Mouse (Mus musculus): Measurements from ENCODE around the gene Itsn2.
"Not testable (repeated sequence)": the region's sequence is repeated elsewhere in the genome, so short reads cannot be mapped to it uniquely, and the experiment has no call there.

Gene Itsn2

DNA sequence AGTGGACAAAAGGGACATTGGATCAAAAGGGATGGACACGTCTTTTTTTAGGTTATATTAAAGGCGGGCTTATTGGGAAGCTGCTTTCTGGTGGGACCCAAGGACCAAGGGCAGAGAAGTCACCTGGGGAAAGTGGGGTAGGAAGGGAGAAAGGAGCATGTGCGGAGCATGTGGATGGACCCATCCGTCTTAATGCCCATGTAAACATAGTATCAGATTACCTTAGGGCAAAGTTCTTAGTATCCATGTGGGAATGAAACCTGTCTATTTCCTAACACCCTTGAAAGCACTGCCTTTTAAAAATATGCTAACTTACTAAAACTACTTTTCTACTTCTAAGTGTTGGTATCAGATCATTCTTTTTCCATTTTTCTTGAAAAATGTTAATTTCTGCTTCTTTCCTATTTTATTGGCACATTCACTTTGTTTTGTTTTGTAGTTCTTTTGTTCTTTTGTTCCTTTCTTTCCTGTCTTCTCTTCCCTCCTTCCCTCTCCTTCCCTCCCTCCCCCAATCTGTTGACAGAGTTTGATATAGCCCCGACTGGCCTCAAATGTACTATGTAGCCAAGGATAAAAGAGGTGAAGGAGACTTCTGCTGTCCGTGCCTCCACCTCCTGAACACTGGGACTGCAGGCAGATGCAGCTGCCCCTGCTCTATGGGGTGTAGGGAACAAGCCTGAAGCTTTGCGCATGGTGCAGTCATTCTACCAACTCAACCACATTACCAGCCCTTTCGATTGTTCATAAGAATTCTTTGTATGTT is 6.4 kb downstream of the Itsn2 start:
- DNase-seq (ENCODE audit: low read depth, low spot score) = no peak

DNA sequence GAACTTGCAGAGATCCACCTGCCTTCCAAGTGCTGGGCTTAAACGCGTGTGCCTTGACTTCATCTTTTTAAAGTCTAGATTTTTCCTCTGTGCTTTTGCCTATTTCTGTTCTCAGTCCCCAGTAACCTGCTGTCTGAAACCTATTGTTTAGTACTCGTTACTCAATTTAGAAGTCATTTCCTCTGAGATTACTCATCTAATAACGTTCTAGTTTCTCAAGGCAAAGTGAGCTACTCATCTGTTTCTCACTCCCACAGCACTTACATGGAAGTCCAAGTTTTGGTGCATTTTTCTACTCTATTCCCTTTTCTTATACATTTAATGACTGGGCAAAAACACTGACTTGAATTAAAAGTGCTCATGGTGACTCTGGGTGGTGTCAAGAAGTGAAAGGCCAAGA is 7.3 kb downstream of the Itsn2 start:
- DNase-seq (ENCODE audit: low read depth, low spot score) = peak; percentile 62

DNA sequence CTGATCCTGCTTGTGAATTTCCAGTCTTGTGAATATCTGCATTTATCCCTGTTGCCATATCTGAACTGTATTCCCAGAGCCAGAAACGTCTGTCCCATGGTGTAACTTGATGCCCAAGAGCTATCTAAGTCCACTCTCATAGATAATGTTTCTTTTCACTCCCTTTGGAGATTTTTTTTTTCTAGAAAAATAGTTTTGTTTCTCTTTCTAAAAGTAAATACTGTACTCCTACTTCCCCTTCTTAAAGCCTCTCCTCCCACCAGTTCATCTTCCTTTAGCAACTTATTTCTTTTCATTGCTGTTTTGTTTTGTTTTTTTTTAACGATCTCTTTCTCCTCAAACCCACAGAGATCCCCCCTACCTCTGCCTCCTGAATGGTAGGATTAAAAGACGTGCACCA is 14.2 kb downstream of the Itsn2 start:
- DNase-seq (ENCODE audit: low read depth, low spot score) = no peak

DNA sequence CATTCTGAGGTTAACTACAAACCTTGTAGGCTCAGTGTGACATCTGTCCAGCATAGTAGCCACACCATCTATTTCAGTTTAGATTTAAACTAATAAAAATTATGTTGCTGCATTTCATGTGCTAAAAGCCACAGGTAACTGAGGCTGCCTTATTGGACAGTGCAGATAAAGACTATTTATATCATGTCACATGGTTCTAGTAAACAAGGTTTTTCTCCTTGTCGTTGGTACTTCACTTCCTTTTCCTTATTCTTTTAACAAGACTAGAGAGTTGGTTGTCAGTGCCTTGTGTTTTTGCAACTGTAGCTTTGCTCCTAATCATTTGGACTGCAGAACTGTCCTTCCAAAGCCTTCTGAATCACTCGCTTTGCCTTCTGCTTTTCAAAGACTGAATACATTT is 22.3 kb downstream of the Itsn2 start:
- DNase-seq (ENCODE audit: low read depth, low spot score) = no peak

DNA sequence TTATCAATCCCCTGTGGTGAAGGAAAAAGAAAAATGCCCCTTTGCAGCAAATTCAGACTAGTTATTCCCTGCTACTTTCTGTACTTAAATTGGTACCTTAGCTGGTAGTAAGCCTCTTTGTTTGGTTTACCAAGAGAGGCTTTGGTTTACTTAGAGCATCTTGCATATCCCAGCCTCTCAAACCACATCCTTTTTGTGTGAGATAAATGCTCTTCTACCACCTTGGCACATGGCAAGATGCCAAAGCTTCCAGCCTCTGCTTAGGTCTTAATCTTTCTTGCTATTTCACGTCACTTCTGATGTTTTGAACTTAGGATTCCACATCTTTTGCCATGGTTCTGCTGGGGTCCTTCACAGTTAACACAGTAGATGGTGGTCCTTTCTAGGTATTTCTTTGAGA is 31.8 kb downstream of the Itsn2 start:
- peak; percentile 38 for DNase-seq (ENCODE audit: low read depth, low spot score)

DNA sequence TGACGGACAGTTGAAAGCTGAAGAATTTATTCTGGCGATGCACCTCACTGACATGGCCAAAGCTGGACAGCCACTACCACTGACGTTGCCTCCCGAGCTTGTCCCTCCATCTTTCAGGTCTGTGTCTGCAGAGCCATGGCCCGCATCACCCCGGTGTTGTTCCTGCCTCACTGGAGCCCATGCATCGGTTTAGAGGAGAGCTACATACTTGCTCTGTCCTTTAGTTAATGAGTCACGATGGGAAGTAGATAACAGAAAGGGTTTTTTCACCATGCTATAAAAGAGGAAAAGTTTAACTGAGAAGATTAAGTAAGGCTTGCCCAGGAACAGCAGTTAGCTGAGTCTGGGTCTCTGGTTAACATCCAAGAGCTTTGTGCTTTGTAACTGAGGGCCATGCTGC is 40.5 kb downstream of the Itsn2 start:
- no peak for DNase-seq (ENCODE audit: low read depth, low spot score)

DNA sequence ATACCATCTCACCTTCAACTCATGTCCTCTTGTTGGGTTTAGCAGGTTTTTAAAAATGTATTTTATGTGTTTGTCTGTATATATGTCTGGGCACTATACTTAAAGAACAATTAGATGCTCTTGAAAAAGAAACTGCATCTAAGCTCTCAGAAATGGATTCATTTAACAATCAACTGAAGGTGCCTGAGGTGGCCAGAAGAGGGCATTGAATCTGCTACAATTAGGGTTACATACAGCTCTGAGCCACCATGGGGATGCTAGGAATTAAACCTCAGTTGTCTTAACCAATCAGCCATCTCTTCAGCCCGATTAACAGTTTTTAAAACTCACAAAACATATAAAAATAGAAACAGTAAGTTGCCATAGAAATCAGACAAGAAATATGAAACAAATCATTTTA is 46.0 kb downstream of the Itsn2 start:
- no peak for DNase-seq (ENCODE audit: low read depth, low spot score)

DNA sequence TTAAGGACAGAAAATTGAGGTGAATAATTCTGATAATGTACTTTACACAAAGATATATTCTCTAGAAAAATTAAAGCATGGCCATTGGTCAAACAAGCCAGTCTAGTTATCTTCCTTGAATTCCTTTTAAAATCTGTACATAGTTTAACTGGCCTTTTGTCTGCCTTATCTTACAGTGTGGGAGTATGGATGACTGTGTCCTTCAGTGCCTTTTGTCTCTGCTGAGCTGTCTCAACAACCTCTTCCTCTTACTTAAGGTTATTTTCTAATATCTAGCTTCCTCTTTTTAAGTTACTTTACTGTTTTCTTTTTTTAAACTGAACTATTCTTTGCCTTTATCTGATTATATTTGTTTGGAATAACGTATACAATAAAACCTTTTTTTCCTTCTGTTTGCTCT is 48.3 kb downstream of the Itsn2 start:
- DNase-seq (ENCODE audit: low read depth, low spot score) = no peak

DNA sequence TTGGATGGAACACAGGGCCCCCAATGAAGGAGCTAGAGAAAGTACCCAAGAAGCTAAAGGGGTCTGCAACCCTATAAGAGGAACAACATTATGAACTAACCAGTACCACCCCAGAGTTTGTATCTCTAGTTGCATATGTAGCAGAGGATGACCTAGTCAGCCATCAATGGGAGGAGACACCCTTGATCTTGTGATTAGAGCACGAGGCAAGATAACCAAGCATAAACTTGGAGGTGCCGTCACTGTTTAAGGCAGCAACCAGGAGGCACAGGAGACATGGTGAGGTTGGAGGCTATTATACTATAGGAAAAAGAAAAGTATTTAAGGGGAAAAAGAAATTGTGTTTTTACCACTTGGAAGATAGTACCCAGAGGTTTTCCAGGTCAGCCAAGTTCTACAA is 64.4 kb downstream of the Itsn2 start:
- no peak for DNase-seq (ENCODE audit: low read depth, low spot score)

DNA sequence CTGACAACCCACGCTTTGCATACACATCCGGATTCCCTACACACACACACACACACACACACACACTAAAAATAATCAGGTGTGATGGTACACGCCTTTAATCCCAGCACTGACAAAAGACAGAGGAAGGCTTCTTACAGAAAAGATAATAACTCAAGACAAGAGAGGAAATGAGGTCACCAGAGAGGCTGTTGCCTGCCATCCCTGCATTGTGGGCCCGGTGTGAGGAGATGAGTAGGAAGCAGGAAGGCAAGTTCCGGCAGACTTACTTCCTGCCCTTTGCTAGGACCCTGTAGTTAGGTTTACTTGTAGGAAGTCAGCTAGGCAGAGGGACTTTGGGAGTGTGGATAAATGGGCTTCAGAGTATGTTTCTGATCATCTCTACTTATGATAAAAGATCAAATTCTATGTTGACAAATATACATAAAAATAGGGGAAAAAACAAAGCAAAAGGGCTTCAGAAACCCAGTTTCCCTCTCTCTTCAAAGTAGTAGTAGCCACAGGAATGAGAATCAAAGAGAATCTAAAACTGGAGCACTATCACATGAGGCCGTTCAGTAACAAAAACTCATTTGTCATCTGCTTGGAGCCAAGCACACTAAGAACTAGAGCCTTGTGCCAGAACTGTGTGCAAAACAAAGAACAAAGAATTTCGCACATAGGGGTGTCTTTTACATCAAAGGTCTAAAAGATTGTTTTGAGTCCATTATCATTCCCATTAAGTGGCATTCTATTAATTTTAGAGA is 72.7 kb downstream of the Itsn2 start:
- DNase-seq (ENCODE audit: low read depth, low spot score) = peak; percentile 87

DNA sequence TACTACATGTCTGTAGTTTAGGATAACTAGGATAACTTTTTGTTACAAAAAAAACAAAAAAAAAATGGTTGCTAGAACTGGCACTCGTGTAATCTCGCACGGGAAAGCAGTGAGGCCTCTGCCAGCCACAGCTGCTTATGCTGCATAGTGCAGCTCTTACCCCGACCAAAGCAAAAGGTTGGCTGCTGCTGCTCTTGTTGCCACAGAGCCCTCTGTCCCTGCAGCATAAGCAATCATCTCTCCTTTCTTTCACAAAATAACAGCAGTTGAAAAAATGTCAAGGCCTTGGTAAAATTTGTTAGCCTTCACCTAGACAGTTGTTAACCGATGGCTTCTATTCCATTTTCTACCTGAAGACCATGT is 73.2 kb downstream of the Itsn2 start:
- DNase-seq (ENCODE audit: low read depth, low spot score) = peak; percentile 76

DNA sequence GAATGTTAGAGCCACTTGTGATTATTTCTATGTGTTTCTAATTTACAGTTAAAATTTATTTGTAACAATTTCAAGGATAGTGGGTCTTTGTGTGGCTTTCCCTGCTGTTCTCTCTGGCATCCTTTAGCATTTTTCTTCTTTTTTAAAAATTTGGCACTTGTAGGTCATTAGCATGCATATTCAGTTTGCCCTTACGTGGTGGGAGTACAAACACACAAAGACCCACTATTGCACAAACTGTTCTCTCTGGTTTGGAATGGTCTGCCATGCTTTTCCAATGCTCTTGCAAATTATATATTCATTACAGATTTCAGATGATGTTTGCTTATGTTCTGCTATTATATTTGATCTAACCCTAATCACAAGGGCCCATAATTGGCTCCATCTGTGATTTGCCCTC is 83.9 kb downstream of the Itsn2 start:
- peak; percentile 14 for DNase-seq (ENCODE audit: low read depth, low spot score)

DNA sequence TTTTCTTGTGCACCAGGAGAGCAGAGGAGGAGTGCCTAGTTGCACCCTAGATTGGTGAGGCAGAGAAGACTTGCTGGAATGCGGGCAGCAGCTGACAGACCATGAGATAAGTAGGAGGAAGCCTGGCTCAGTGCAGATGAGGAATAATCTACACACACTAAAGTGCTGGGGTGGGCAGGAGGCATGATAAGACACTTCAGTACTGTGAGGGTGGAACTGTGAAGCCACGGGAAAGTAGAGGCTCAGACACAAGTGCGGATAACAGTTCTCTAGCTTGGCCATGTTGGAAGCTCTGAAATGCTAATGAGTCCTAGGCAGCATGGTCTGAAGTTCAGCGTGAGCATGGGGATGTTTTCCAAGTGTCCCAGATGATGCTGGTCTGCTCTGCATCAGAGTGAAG is 87.5 kb downstream of the Itsn2 start:
- peak; percentile 92 for DNase-seq (ENCODE audit: low read depth, low spot score)

DNA sequence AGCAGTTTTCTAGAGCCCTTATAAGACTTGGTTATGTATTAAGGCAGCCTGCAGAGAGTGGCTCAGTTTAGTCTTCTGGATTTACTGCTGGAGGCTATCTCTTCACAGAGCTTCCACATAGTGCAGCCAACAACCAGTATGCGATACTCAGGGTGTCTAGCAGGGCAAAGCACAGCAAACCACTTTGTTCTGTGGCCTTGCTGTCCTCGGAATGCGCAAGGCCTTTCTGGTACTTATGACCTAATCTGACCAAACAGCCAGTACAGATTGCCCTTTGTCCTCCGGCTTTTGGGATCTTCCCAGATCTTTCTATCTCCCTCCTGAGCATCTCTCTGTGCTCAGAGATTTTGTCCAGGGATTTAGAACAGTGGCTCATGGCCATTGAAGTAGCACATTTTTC is 93.0 kb downstream of the Itsn2 start:
- peak; percentile 92 for DNase-seq (ENCODE audit: low read depth, low spot score)

DNA sequence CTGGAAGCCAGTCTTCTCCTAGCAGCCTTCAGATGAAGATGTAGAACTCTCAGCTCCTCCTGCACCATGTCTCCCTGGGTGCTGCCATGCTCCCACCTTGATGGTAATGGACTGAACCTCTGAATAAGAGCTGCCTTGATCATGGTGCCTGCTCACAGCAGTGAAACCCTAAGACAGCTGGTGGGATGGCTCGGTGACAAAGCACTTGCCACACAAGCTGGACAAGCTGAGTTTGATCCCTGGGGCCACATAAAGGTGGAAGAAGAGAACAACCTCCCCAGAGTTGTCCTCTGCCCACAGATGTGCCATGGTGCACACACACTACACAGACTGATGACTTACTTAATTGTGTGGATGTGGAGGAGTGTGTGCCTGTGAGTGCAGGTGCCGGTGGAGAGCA is 95.9 kb downstream of the Itsn2 start:
- DNase-seq (ENCODE audit: low read depth, low spot score) = no peak

DNA sequence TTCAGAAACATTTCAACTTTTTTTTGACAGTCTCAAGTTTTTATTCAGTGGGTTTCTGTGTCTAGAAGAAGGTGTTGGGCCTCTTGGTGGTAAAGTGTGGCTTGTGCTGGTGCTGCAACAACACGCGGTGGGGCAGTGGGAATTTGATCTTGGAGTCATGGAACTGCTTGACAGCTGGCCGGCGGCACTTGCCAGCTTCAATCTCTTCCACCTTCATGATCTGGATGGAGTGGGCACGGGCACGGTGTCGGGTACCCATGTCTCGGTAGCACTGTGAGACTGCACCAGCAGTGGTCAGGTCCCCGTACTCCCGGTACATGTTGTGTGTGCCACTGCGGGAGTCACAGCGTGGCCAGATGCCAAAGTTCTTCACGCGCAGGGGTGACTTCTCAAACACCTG is 96.9 kb downstream of the Itsn2 start:
- DNase-seq (ENCODE audit: low read depth, low spot score) = no peak

DNA sequence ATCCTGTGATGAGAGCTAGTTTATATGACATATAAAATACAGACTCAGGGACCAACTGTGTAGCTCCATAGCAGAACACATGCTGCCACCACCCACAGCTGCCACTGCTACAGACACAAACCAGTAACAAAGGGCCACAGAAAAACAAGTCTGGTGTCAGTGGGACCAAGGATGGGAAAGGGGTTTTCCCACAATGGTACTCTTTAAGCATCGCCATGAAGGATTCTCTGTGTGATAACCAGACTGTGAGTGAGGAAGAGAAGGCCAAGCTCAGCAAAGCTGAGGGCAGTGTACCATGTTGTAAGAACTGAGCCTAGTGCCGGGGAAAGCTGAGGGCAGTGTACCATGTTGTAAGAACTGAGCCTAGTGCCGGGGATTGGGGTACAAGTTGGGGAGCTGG is 98.8 kb downstream of the Itsn2 start:
- DNase-seq (ENCODE audit: low read depth, low spot score) = peak; percentile 80

DNA sequence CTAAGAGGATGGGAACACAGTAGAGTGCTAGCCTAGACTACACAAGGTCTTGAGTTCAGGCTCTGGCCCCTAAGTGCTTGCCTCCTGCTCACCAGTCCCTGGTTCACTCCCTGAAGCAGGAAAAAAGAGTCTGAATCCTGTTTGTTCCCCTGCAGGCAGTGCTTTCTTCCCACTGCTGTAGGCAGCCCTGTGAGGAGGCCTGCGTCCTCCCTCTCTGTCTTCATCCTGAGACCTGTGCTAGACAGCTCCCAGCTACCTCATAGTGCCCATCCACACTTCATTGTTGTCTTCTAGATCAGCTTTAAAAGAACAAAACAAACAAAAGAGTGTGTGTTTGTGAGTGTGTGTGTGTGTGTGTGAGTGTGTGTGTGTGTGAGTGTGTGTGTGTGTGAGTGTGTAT is 102.1 kb downstream of the Itsn2 start:
- DNase-seq (ENCODE audit: low read depth, low spot score) = no peak

DNA sequence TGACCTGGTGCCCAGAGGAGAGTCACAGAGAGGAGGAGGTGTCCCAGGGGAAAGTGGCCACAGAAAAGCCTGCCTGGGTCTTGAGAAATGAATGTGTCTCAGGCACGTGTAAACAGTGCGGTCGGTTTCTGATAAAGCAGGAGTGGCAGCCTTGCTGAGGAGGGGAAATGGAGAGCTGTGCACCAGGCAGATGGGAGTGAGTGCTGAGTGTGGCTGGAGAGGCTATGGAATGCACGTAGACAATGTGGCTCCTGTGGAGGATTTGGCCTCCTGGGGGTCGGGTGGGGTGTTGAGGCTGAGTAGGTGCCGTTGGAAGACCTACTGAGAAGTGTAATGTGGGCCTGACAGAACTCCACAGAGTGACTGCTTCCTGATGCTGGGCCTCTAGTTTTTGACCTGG is 113.2 kb downstream of the Itsn2 start:
- DNase-seq (ENCODE audit: low read depth, low spot score) = not testable (repeated sequence)

DNA sequence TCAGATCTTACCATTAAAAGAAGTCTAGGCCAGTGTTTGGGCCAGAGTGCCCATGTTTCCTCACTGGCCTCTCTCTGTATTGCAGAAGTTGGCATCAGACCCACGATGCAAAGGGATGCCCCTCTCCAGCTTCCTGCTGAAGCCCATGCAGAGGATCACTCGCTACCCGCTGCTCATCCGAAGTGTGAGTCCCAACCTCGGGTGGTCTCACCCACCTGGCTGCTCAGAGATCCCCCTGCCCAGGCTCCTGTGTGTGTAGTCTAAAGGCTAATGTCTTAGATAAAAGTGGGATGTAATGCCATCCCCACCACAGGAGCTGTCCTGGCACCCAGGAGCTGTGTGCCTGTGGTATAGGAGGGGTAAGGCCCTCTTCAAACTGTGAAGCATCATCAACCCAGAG is 113.7 kb downstream of the Itsn2 start:
- no peak for DNase-seq (ENCODE audit: low read depth, low spot score)

DNA sequence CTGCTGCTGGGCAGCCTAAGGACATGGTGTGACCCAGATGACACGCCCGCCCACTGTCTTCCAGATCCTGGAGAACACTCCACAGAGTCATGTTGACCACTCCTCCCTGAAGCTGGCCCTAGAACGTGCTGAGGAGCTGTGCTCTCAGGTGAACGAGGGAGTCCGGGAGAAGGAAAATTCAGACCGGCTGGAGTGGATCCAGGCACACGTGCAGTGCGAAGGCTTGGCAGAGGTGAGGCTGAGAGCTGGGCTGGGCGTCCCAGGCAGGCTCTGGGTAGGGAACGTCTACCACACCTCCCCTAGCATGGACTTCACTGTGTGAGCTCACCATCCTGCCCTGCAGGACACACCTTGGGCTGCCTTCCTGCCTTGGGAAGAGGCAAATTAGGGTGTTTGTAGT is 114.5 kb downstream of the Itsn2 start:
- DNase-seq (ENCODE audit: low read depth, low spot score) = no peak

DNA sequence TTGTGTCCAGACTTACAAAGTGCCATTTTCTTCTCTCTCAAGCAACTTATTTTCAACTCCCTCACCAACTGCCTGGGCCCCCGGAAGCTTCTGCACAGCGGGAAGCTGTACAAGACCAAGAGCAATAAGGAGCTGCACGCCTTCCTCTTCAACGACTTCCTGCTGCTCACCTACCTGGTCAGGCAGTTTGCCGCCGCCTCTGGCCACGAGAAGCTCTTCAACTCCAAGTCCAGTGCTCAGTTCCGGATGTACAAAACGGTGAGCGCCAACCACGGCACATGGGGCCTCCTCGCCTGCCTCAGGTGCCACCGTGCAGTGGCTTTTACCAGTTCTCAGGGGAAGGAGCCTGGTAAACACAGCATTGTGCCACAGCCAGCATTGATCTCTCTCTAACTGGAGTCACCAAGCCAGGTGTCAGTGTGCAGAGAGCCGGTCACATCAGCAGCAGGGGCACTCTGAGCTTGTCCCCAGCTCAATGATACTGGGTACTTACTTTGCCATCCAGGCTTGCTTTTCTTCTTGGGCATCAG is 115.1 kb downstream of the Itsn2 start:
- DNase-seq (ENCODE audit: low read depth, low spot score) = no peak

DNA sequence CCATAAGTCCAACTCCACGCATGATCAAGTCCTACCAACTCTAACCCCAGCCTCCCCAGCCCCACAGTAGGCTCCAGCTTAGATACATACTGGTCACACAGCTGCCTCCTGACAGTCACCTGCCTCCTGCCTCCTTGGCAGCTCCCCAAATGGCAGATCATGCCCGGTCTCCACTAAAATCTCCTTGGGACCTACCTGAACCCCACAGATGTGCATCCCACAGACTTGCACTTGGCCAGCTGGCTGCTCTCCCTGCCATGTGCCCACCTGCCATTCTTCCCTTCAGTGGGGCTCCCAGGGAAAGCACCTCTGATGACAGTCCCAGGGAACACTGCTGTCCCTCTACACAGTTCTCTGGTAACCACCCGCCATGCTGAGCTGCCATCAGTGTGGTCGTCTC is 115.9 kb downstream of the Itsn2 start:
- DNase-seq (ENCODE audit: low read depth, low spot score) = no peak

All from brain, adult 2 months (tissue).